Mouse (Mus musculus) MEL (cell line): ENCODE measurements around the gene Dcdc2b. TPM values are rescaled to one million over a fixed set of nuclear protein-coding genes. Genes with fewer than 3 reads are reported as not detected.

Experiments used
- DNase-seq: peaks from one replicate; pipeline ENCODE4 v3.0.0; 2011; ENCODE audit warnings: low read depth, low spot score
- H3K27ac ChIP-seq: 2 replicates; pipeline ENCODE4 v1.5.1; 2012; ENCODE audit warnings: low read depth, mild to moderate bottlenecking, control low read depth, low read length, moderate library complexity; ENCODE audit not compliant: control insufficient read depth
- H3K27me3 ChIP-seq, 2 experiments: fragments of 150-350 bp in 1 of 2; sonication (generic) in 1 of 2; 2 replicates each; pipeline ENCODE4 v1.6.1; 2012; ENCODE audit warnings: low read length in 2 of 2, mild to moderate bottlenecking in 2 of 2, improper control_type of control experiment in 1 of 2, moderate library complexity in 1 of 2; ENCODE audit not compliant: insufficient read depth in 2 of 2, control insufficient read depth in 1 of 2
- H3K36me3 ChIP-seq, 2 experiments: 2 replicates each; pipeline ENCODE4 v1.6.1; 2012 to 2014; ENCODE audit warnings: low read length in 2 of 2, improper control_type of control experiment in 1 of 2, inconsistent platforms in 1 of 2, mild to moderate bottlenecking in 1 of 2; ENCODE audit not compliant: insufficient read depth in 2 of 2, control insufficient read depth in 1 of 2
- H3K4me1 ChIP-seq, 2 experiments: fragments of 150-350 bp in 1 of 2; sonication (generic) in 1 of 2; 2 replicates each; pipeline ENCODE4 v1.6.1; 2012; ENCODE audit warnings: low read length in 2 of 2, improper control_type of control experiment in 1 of 2, mild to moderate bottlenecking in 1 of 2; ENCODE audit not compliant: insufficient read depth in 2 of 2, control insufficient read depth in 1 of 2
- H3K4me3 ChIP-seq, 2 experiments: fragments of 150-350 bp in 1 of 2; sonication (generic) in 1 of 2; 2 replicates each; pipeline ENCODE4 v1.5.1; 2012; ENCODE audit warnings: low read depth in 2 of 2, low read length in 2 of 2, mild to moderate bottlenecking in 2 of 2, moderate library complexity in 2 of 2, control low read depth in 1 of 2, improper control_type of control experiment in 1 of 2; ENCODE audit not compliant: control insufficient read depth in 1 of 2, insufficient read depth in 1 of 2
- H3K79me2 ChIP-seq: 2 replicates; pipeline ENCODE4 v1.6.1; 2012; ENCODE audit warnings: mild to moderate bottlenecking, low read length, moderate library complexity; ENCODE audit not compliant: control insufficient read depth, poor library complexity, insufficient read depth
- H3K9ac ChIP-seq: 2 replicates; pipeline ENCODE4 v1.6.1; 2012; ENCODE audit warnings: low read depth, mild to moderate bottlenecking, control low read depth, low read length, moderate library complexity; ENCODE audit not compliant: control insufficient read depth, poor library complexity, severe bottlenecking
- H3K9me3 ChIP-seq: fragments of 150-350 bp; sonication (generic); replicated peaks from 2 replicates; pipeline ENCODE4 v1.6.1; 2012; ENCODE audit warnings: mild to moderate bottlenecking, low read length, improper control_type of control experiment, moderate library complexity; ENCODE audit not compliant: insufficient read depth
- BHLHE40 ChIP-seq: IDR thresholded peaks from 2 replicates; pipeline ENCODE4 v1.6.1; 2012; ENCODE audit warnings: low read depth, mild to moderate bottlenecking, inconsistent platforms, low read length, improper control_type of control experiment, borderline replicate concordance
- CHD1 ChIP-seq: IDR thresholded peaks from 2 replicates; pipeline ENCODE4 v1.6.1; 2012; ENCODE audit warnings: low read depth, mild to moderate bottlenecking, inconsistent platforms, low read length, improper control_type of control experiment
- E2F4 ChIP-seq: IDR thresholded peaks from 2 replicates; pipeline ENCODE4 v1.6.1; 2011; ENCODE audit warnings: low read depth, low read length, improper control_type of control experiment, borderline replicate concordance
- EP300 ChIP-seq, 2 experiments: IDR thresholded peaks; 2 replicates each; pipeline ENCODE4 v1.6.1; 2011; ENCODE audit warnings: improper control_type of control experiment in 2 of 2, low read length in 2 of 2, low read depth in 1 of 2, mild to moderate bottlenecking in 1 of 2
- GABPA ChIP-seq: IDR thresholded peaks from 2 replicates; pipeline ENCODE4 v1.6.1; 2012; ENCODE audit warnings: low read depth, mild to moderate bottlenecking, inconsistent platforms, low read length, improper control_type of control experiment, moderate library complexity
- GATA1 ChIP-seq: IDR thresholded peaks from 2 replicates; pipeline ENCODE4 v1.6.1; 2011; ENCODE audit warnings: low read depth, low read length, improper control_type of control experiment
- HCFC1 ChIP-seq: IDR thresholded peaks from 2 replicates; pipeline ENCODE4 v1.6.1; 2012; ENCODE audit warnings: low read depth, mild to moderate bottlenecking, inconsistent platforms, low read length, improper control_type of control experiment, moderate library complexity
- MAFK ChIP-seq: IDR thresholded peaks from 2 replicates; pipeline ENCODE4 v1.6.1; 2011; ENCODE audit warnings: low read depth, mild to moderate bottlenecking, low read length, improper control_type of control experiment, borderline replicate concordance
- MAZ ChIP-seq: IDR thresholded peaks from 2 replicates; pipeline ENCODE4 v1.6.1; 2012; ENCODE audit warnings: low read depth, mild to moderate bottlenecking, inconsistent platforms, low read length, improper control_type of control experiment
- MEF2A ChIP-seq: IDR thresholded peaks from 2 replicates; pipeline ENCODE4 v1.6.1; 2014; ENCODE audit warnings: low read depth, mild to moderate bottlenecking, inconsistent platforms, low read length, improper control_type of control experiment; ENCODE audit not compliant: poor library complexity, insufficient replicate concordance, severe bottlenecking; ENCODE audit errors: extremely low read depth
- MXI1 ChIP-seq: IDR thresholded peaks from 2 replicates; pipeline ENCODE4 v1.6.1; 2011; ENCODE audit warnings: mild to moderate bottlenecking, low read depth, low read length, improper control_type of control experiment
- MYC ChIP-seq: IDR thresholded peaks from 2 replicates; pipeline ENCODE4 v1.6.1; 2011; ENCODE audit warnings: low read depth, mild to moderate bottlenecking, low read length, improper control_type of control experiment, moderate library complexity
- NELFE ChIP-seq: IDR thresholded peaks from 2 replicates; pipeline ENCODE4 v1.6.1; 2011; ENCODE audit warnings: low read depth, low read length, improper control_type of control experiment
- NRF1 ChIP-seq: IDR thresholded peaks from 2 replicates; pipeline ENCODE4 v1.6.1; 2014; ENCODE audit warnings: low read depth, mild to moderate bottlenecking, inconsistent platforms, low read length, improper control_type of control experiment, moderate library complexity; ENCODE audit not compliant: poor library complexity, insufficient read depth, severe bottlenecking
- POLR2A ChIP-seq, 2 experiments: IDR thresholded peaks; 2 replicates each; pipeline ENCODE4 v1.6.1; 2011 to 2012; ENCODE audit warnings: low read length in 2 of 2, mild to moderate bottlenecking in 2 of 2, control low read depth in 1 of 2, improper control_type of control experiment in 1 of 2, low read depth in 1 of 2, moderate library complexity in 1 of 2; ENCODE audit not compliant: control insufficient read depth in 1 of 2, insufficient read depth in 1 of 2, poor library complexity in 1 of 2
- POLR2AphosphoS2 ChIP-seq: IDR thresholded peaks from 2 replicates; pipeline ENCODE4 v1.6.1; 2011; ENCODE audit warnings: low read length, improper control_type of control experiment
- POLR2AphosphoS5 ChIP-seq: IDR thresholded peaks from 2 replicates; pipeline ENCODE4 v1.6.1; 2012; ENCODE audit warnings: low read depth, borderline replicate concordance, mild to moderate bottlenecking, inconsistent platforms, low read length, moderate library complexity, mixed read lengths
- RAD21 ChIP-seq: IDR thresholded peaks from 2 replicates; pipeline ENCODE4 v1.6.1; 2011; ENCODE audit warnings: mild to moderate bottlenecking, low read depth, low read length, improper control_type of control experiment
- RCOR1 ChIP-seq: IDR thresholded peaks from 2 replicates; pipeline ENCODE4 v1.6.1; 2012; ENCODE audit warnings: low read depth, mild to moderate bottlenecking, inconsistent platforms, low read length, improper control_type of control experiment
- SIN3A ChIP-seq: IDR thresholded peaks from 2 replicates; pipeline ENCODE4 v1.6.1; 2012; ENCODE audit warnings: low read length, improper control_type of control experiment, inconsistent platforms
- TBP ChIP-seq: IDR thresholded peaks from 2 replicates; pipeline ENCODE4 v1.8.0; 2011; ENCODE audit warnings: low read depth, low read length, improper control_type of control experiment
- TCF12 ChIP-seq: IDR thresholded peaks from 2 replicates; pipeline ENCODE4 v1.6.1; 2014; ENCODE audit warnings: low read depth, mild to moderate bottlenecking, inconsistent platforms, low read length, improper control_type of control experiment, moderate library complexity
- USF1 ChIP-seq: IDR thresholded peaks from 2 replicates; pipeline ENCODE4 v1.6.1; 2014; ENCODE audit warnings: low read depth, mild to moderate bottlenecking, inconsistent platforms, low read length, improper control_type of control experiment, moderate library complexity
- ZC3H11A ChIP-seq: IDR thresholded peaks from 2 replicates; pipeline ENCODE4 v1.6.1; 2012; ENCODE audit warnings: low read depth, mild to moderate bottlenecking, inconsistent platforms, low read length, improper control_type of control experiment
- ZMIZ1 ChIP-seq: IDR thresholded peaks from 2 replicates; pipeline ENCODE4 v1.6.1; 2012; ENCODE audit warnings: low read depth, mild to moderate bottlenecking, inconsistent platforms, low read length, improper control_type of control experiment, moderate library complexity
- ZNF384 ChIP-seq: IDR thresholded peaks from 2 replicates; pipeline ENCODE4 v1.6.1; 2012; ENCODE audit warnings: low read depth, mild to moderate bottlenecking, inconsistent platforms, low read length, improper control_type of control experiment
- polyA plus RNA-seq, 2 experiments: library from polyadenylated mRNA; stranded (reverse) in 1 of 2; unstranded in 1 of 2; fragments of >175 nt in 1 of 2; fragments of >200 nt in 1 of 2; gene quantifications; 2 replicates each; pipeline versions ENCODE4 v1.2.1 to v1.2.4; 2012; ENCODE audit warnings: low replicate concordance in 2 of 2, low read depth in 1 of 2; ENCODE audit not compliant: insufficient read length in 2 of 2, insufficient read depth in 1 of 2, missing spikeins in 1 of 2
- total RNA-seq: library from RNA; depleted of rRNA; stranded (reverse); fragments of 300-350 nt; gene quantifications from 2 replicates; pipeline ENCODE4 v1.2.3, GENCODE M21; 2012

Gene Dcdc2b
- total and polyA plus RNA-seq, 3 experiments, result 1.3 TPM; not detected in 2

- Histone ChIP-seq H3K4me3 (no peak overlapping the region), H3K27ac (no peak overlapping the region)
- TF ChIP-seq ZNF384 (no peak), USF1 (no peak)
- TF ChIP-seq, all 39 proteins: peak for 0
- Histone ChIP-seq H3K27me3 (no peaks in the 10 kb centered on the region), H3K36me3 (peaks cover 0 to 18% of the 10 kb centered on the region in 2 experiments; a peak in 2 of 4 replicates), H3K79me2 (no peaks in the 10 kb centered on the region), H3K9ac (no peak overlapping the region), H3K9me3 (no peaks in the 10 kb centered on the region), H3K4me1 (no peaks in the 10 kb centered on the region)
- no peak for DNase-seq
These were observed 40.7 kb upstream of the Dcdc2b start for GRCm38 (mm10) chr4:129654770-129655169.

- H3K9me3 ChIP-seq, result no peaks in the 10 kb centered on the region
- no peak overlapping the region for H3K27ac ChIP-seq
- no peaks in the 10 kb centered on the region for H3K27me3 ChIP-seq
- H3K36me3 ChIP-seq, result peaks cover 0 to 14% of the 10 kb centered on the region in 2 experiments; a peak in 2 of 4 replicates
- no peak overlapping the region for H3K9ac ChIP-seq
- no peak overlapping the region for H3K4me3 ChIP-seq
- TF ChIP-seq ZC3H11A (no peak), POLR2A (IDR thresholded peaks at IDR 0.05; ENCODE audit: control insufficient read depth in 1 of 2, insufficient read depth in 1 of 2, low read depth in 1 of 2, low read length in 2 of 2, poor library complexity in 1 of 2) (no peak), GABPA (no peak), BHLHE40 (no peak), MEF2A (no peak), HCFC1 (no peak), EP300 (IDR thresholded peaks at IDR 0.05; ENCODE audit: low read depth in 1 of 2, low read length in 2 of 2) (no peak), ZMIZ1 (no peak), NELFE (no peak), SIN3A (no peak), MYC (no peak)
- TF ChIP-seq, all 39 proteins: peak for 0
- Histone ChIP-seq H3K4me1 (no peaks in the 10 kb centered on the region), H3K79me2 (no peaks in the 10 kb centered on the region)
- DNase-seq, result no peak
These were observed 36.3 kb upstream of the Dcdc2b start for GRCm38 (mm10) chr4:129650359-129650758.

- H3K4me1 ChIP-seq, result no peaks in the 10 kb centered on the region
- no peaks in the 10 kb centered on the region for H3K27me3 ChIP-seq
- no peak overlapping the region for H3K27ac ChIP-seq
- TF ChIP-seq MAZ (no peak), CHD1 (no peak), TBP (no peak), E2F4 (no peak), POLR2AphosphoS2 (no peak), NRF1 (no peak), EP300 (IDR thresholded peaks at IDR 0.05; ENCODE audit: low read depth in 1 of 2, low read length in 2 of 2) (no peak), RCOR1 (no peak), HCFC1 (no peak), GATA1 (no peak), MYC (no peak), USF1 (no peak), RAD21 (no peak), TCF12 (no peak), MAFK (no peak), MXI1 (no peak), POLR2AphosphoS5 (no peak), NELFE (no peak), POLR2A (IDR thresholded peaks at IDR 0.05; ENCODE audit: control insufficient read depth in 1 of 2, insufficient read depth in 1 of 2, low read depth in 1 of 2, low read length in 2 of 2, poor library complexity in 1 of 2) (no peak)
- TF ChIP-seq, all 39 proteins: peak for 0
- Histone ChIP-seq H3K9ac (no peak overlapping the region), H3K4me3 (no peak overlapping the region), H3K79me2 (no peaks in the 10 kb centered on the region), H3K36me3 (peaks cover 0 to 14% of the 10 kb centered on the region in 2 experiments; a peak in 2 of 4 replicates), H3K9me3 (no peaks in the 10 kb centered on the region)
- no peak for DNase-seq
These were observed 34.6 kb upstream of the Dcdc2b start for GRCm38 (mm10) chr4:129648656-129649055.
